Mouse (Mus musculus) liver, adult 2 months (tissue): ENCODE measurements around the gene Atp5d.

Experiments used
- CTCF ChIP-seq: fragments of 200-500 bp; IDR thresholded peaks from 2 replicates; pipeline ENCODE4 v1.5.1; 2011; ENCODE audit warnings: low read depth, low read length, control low read depth
- POLR2A ChIP-seq: fragments of 200-500 bp; IDR thresholded peaks from 2 replicates; pipeline ENCODE4 v1.6.1; 2011; ENCODE audit warnings: low read length, control low read depth; ENCODE audit not compliant: insufficient read depth; ENCODE audit errors: extremely low read depth

DNA sequence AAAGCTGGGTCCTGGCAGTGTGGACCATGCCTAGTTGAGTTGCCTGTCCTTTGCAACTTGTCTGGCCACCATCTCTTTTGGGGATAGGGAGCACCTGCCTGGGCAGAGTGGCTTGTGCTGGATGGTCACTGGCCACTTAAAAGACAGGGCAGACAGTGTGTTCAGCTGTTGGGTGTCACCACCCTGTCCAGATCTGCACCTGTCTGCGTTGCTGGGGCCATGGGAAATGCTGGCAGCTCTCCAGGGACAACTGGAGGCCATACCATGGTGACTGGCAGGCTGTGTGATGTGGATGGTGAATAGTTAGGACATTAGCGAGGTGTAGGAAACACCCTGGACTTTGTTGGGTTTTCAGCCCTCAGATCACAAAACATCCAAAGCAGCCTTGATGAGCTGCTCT, 18.3 kb upstream of the Atp5d start:
- TF ChIP-seq CTCF = no peak
- TF ChIP-seq POLR2A = no peak
